Mouse (Mus musculus): Measurements from ENCODE around the gene Scd1. TPM values are rescaled to one million over a fixed set of nuclear protein-coding genes. Genes with fewer than 3 reads are reported as not detected.

The Scd1 gene
- polyA plus RNA-seq, 1 experiment from 2014 or later: 5.3 TPM

GRCm38 (mm10) chr19:44394972-44395371, 12.7 kb downstream of the Scd1 start:
- Histone ChIP-seq H3K27me3 (replicated peaks) (no peaks in the 10 kb centered on the region), H3K4me3 (replicated peaks) (no peak overlapping the region), H3K36me3 (0 out of 2 replicates have a peak, but pooled peaks cover 2% of the 10 kb centered on the region), H3K27ac (no peak overlapping the region), H3K4me1 (no peaks in the 10 kb centered on the region), H3K9me3 (no peaks in the 10 kb centered on the region), H3K4me2 (no peak overlapping the region), H3K9ac (no peak overlapping the region)
- no peak; the same call in 1 of the 2 replicates for ATAC-seq (ENCODE audit: insufficient read depth, low FRiP score, low read depth)
- 72% methylated on average over 7 of the region's 7 CpGs for WGBS

DNA sequence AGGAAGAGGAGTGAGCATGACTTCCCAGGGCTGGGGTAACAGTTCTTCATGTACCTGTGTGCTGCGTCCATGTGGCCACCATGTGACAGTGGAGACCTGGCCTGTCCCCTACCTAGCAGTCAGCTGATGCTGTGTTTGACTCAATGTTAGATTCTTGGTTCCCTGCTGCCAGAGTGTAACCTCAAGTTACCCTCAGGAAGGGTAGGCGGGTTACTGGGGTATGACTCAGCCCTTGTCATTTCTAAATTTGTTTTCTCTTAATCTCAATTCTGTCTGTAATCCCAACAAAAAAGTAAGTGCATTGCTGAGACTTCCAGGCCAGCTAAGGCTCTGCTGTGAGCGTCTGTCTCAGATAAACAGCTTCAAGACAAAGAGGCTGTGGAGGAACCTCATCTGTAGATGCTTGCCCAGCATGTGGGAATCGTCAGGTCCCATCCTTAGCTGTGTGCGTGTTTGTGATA, 13.7 kb downstream of the Scd1 start:
- Histone ChIP-seq H3K9ac (no peak overlapping the region), H3K27me3 (replicated peaks) (no peaks in the 10 kb centered on the region), H3K4me2 (no peak overlapping the region), H3K4me3 (replicated peaks) (no peak overlapping the region), H3K4me1 (0 out of 2 replicates have a peak, but pooled peaks cover 4% of the 10 kb centered on the region), H3K9me3 (no peaks in the 10 kb centered on the region), H3K36me3 (0 out of 2 replicates have a peak, but pooled peaks cover 2% of the 10 kb centered on the region), H3K27ac (no peak overlapping the region)
- no peak for ATAC-seq (ENCODE audit: insufficient read depth, low FRiP score, low read depth)
- WGBS: 67% methylated on average over 5 of the region's 5 CpGs

- Histone ChIP-seq H3K4me3 (replicated peaks) (no peak overlapping the region), H3K27me3 (replicated peaks) (no peaks in the 10 kb centered on the region), H3K27ac (no peak overlapping the region), H3K4me2 (no peak overlapping the region), H3K9me3 (no peaks in the 10 kb centered on the region), H3K9ac (no peak overlapping the region), H3K36me3 (0 out of 2 replicates have a peak, but pooled peaks cover 2% of the 10 kb centered on the region), H3K4me1 (0 out of 2 replicates have a peak, but pooled peaks cover 11% of the 10 kb centered on the region)
- WGBS: 83% methylated on average over 5 of the region's 5 CpGs
- no peak for ATAC-seq (ENCODE audit: insufficient read depth, low FRiP score, low read depth)
Measured at GRCm38 (mm10) chr19:44392339-44393009, 15.2 kb downstream of the Scd1 start.

DNA sequence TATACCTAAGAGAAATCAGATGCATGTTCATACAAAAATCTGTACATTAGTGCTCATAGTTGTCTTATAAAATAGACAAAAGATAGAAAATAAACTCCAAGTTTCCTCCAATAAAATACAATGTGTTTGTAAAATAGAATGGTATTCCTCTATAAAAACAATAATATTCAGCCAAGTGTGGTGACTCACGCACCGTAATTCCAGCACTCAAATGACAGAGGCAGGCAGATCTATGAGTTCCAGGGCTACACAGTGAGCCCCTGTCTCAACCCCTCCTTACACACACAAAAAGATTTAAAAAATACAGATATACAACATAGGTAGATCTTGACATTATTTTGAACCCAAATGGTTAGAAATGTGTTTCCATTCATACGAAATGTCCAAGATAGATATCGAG, 15.8 kb downstream of the Scd1 start:
- Histone ChIP-seq H3K36me3 (no peaks in the 10 kb centered on the region), H3K9ac (no peak overlapping the region), H3K4me1 (0 out of 2 replicates have a peak, but pooled peaks cover 14% of the 10 kb centered on the region), H3K27ac (no peak overlapping the region), H3K4me2 (no peak overlapping the region), H3K4me3 (replicated peaks) (no peak overlapping the region), H3K27me3 (replicated peaks) (no peaks in the 10 kb centered on the region), H3K9me3 (no peaks in the 10 kb centered on the region)
- ATAC-seq (ENCODE audit: insufficient read depth, low FRiP score, low read depth): no peak
- 91% methylated on average over 4 of the region's 4 CpGs for WGBS

DNA sequence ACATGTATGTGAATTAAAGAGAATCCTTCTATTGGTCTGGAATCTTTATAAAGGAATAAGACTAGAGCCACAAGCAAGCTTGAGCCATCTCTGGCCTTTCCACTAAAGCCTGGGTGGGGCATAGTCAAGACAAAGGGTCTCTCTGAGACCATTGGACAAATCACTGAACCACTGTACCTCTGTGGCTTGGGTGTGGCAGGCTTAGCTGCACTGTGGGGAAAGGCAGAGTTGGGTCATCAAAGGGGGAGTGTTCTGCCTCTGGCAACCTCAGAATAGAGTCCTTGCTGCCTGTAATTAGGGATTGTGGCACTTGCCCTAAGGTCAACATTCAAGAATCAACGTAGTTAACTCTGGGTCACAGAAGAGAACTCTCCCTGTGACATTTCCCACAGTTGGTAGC, 18.2 kb downstream of the Scd1 start:
- Histone ChIP-seq H3K9me3 (no peaks in the 10 kb centered on the region), H3K4me1 (0 out of 2 replicates have a peak, but pooled peaks cover 14% of the 10 kb centered on the region), H3K9ac (no peak overlapping the region), H3K4me3 (replicated peaks) (no peak overlapping the region), H3K4me2 (no peak overlapping the region), H3K36me3 (no peaks in the 10 kb centered on the region), H3K27ac (no peak overlapping the region; the same call in 1 of the 2 replicates), H3K27me3 (replicated peaks) (no peaks in the 10 kb centered on the region)
- no peak for ATAC-seq (ENCODE audit: insufficient read depth, low FRiP score, low read depth)
- 37% methylated on average over 1 of the region's 1 CpGs for WGBS

DNA sequence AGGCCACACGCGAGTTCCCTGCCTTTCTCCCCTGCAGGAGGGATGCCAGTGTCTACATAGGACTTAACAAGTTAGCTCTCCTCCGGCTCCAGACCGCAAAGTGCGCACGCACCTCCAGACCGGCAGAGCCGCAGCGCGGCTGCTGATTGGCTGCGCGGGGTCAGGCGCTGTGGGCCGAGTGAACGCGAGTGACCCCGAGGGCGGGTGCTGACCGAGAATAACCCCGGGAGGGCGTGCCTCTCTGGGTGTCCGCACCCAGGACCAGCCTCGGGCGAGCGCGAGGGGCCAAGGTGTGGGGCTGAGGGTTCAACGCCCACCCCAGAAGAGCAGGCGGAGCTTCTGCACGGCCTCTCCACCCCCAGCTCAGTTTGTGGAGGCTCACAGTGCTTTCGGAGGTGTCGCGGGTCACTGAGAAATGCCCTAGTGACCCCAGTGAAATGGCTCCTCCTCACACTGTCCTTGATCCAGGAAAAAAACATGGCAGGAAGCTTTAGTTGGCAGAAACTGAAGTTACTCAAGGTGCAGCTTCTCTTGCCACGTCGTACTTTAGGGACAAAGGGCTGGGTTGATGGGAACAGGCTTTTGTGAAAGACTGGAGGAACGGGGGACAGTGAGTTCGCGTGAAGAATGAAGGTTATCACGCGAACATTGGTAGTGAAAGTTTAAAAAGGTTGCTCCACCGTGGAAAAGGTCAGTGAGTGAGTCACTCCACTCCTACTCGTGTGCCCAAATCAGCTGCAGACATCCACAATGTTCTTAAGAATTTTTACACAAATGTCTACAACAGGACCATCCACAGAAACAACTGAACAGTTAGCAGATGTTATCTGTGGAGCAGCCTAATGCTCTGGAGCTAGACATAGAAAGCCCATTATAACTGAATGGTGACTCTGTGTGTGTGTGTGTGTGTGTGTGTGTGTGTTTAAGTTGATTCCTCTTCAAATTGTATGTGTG, 18.9 kb downstream of the Scd1 start:
- H3K27me3 ChIP-seq (replicated peaks): no peaks in the 10 kb centered on the region

GRCm38 (mm10) chr19:44387746-44388474, 19.8 kb downstream of the Scd1 start:
- peak overlapping the region; percentile 84 for H3K27ac ChIP-seq
- no peak; the same call in 1 of the 2 replicates for ATAC-seq (ENCODE audit: insufficient read depth, low FRiP score, low read depth)
- H3K36me3 ChIP-seq: no peaks in the 10 kb centered on the region
- 21% methylated on average over 19 of the region's 19 CpGs for WGBS
- H3K9ac ChIP-seq: peak overlapping the region; percentile 35; the same call in 1 of the 2 replicates
- H3K9me3 ChIP-seq: no peaks in the 10 kb centered on the region
- peak overlapping the region; percentile 75 for H3K4me2 ChIP-seq
- 0 out of 2 replicates have a peak, but pooled peaks cover 14% of the 10 kb centered on the region for H3K4me1 ChIP-seq
- H3K4me3 ChIP-seq (replicated peaks): peak overlapping the region; percentile 57
- H3K27me3 ChIP-seq (replicated peaks): no peaks in the 10 kb centered on the region

More for the DNA sequence above, 18.9 kb downstream of the Scd1 start:
- H3K27ac ChIP-seq: peak overlapping the region; percentile 84
- H3K4me3 ChIP-seq (replicated peaks): peak overlapping the region; percentile 57
- 0 out of 2 replicates have a peak, but pooled peaks cover 14% of the 10 kb centered on the region for H3K4me1 ChIP-seq
- peak; percentile 97 for ATAC-seq (ENCODE audit: insufficient read depth, low FRiP score, low read depth)
- no peaks in the 10 kb centered on the region for H3K9me3 ChIP-seq
- H3K36me3 ChIP-seq: no peaks in the 10 kb centered on the region
- H3K4me2 ChIP-seq: peak overlapping the region; percentile 75
- peak overlapping the region; percentile 35; the same call in 1 of the 2 replicates for H3K9ac ChIP-seq
- 2% methylated on average over 41 of the region's 41 CpGs for WGBS

GRCm38 (mm10) chr19:44387089-44387671, 20.5 kb downstream of the Scd1 start:
- H3K36me3 ChIP-seq: no peaks in the 10 kb centered on the region
- H3K9me3 ChIP-seq: no peaks in the 10 kb centered on the region
- 0 out of 2 replicates have a peak, but pooled peaks cover 14% of the 10 kb centered on the region for H3K4me1 ChIP-seq
- WGBS: 86% methylated on average over 4 of the region's 4 CpGs
- no peak for ATAC-seq (ENCODE audit: insufficient read depth, low FRiP score, low read depth)
- no peak overlapping the region for H3K4me3 ChIP-seq (replicated peaks)
- no peak overlapping the region for H3K9ac ChIP-seq
- H3K27me3 ChIP-seq (replicated peaks): no peaks in the 10 kb centered on the region
- H3K4me2 ChIP-seq: no peak overlapping the region
- H3K27ac ChIP-seq: no peak overlapping the region

GRCm38 (mm10) chr19:44385887-44386498, 21.7 kb downstream of the Scd1 start:
- no peaks in the 10 kb centered on the region for H3K9me3 ChIP-seq
- WGBS: 80% methylated on average over 6 of the region's 6 CpGs
- no peak overlapping the region for H3K4me3 ChIP-seq (replicated peaks)
- no peak overlapping the region for H3K27ac ChIP-seq
- ATAC-seq (ENCODE audit: insufficient read depth, low FRiP score, low read depth): no peak
- H3K9ac ChIP-seq: no peak overlapping the region
- no peaks in the 10 kb centered on the region for H3K27me3 ChIP-seq (replicated peaks)
- no peak overlapping the region for H3K4me2 ChIP-seq
- 0 out of 2 replicates have a peak, but pooled peaks cover 14% of the 10 kb centered on the region for H3K4me1 ChIP-seq
- H3K36me3 ChIP-seq: no peaks in the 10 kb centered on the region

DNA sequence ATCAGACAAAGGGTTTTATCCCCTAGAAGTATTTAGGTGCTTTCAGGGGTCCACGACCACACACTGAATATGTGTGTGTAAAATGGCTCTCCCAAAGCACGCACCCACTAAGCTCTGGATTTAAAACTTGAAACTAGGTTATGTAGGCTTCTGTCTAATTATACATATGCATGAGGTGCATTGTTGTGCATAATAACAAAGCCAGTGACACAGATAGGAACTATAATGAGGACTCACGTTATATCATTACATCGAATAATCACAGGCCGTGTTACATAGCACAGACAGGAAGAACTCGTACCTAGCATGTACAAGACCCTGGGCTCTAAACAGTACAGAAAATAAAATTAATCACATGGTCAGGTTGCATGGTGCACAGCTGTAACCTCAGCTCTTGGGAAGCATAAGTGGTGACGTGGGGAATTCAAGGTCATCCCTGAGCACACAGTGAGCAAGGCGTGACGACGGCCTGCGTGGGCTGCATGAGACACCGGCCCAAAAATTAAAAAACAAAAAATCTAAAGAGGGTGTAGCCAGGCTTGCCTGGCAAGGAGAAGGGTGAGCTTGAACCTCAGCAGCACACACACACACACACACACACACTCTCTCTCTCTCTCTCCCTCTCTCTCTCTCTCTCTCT, 24.9 kb downstream of the Scd1 start:
- 83% methylated on average over 12 of the region's 12 CpGs for WGBS
- H3K4me1 ChIP-seq: 0 out of 2 replicates have a peak, but pooled peaks cover 6% of the 10 kb centered on the region
- no peaks in the 10 kb centered on the region for H3K36me3 ChIP-seq
- H3K27me3 ChIP-seq (replicated peaks): no peaks in the 10 kb centered on the region
- no peak overlapping the region for H3K27ac ChIP-seq
- H3K9ac ChIP-seq: no peak overlapping the region
- H3K9me3 ChIP-seq: no peaks in the 10 kb centered on the region
- ATAC-seq (ENCODE audit: insufficient read depth, low FRiP score, low read depth): no peak
- H3K4me2 ChIP-seq: no peak overlapping the region
- no peak overlapping the region for H3K4me3 ChIP-seq (replicated peaks)

Data from stomach, embryonic 15.5 days (tissue).